In genomic region chr5:117108731-117109130, GRCm38 (mm10) we compare ENCODE assay signal across 28 mouse cellular contexts.
"Had no signal": no experiment of that assay in that cellular context is flagged by ENCODE, and none has a peak within 500 bp of the region (broad histone marks: within the 10 kb centered on the region; RNA-seq: fewer than 3 reads in every experiment).

No protein-coding gene starts in this region.

- H3K4me1 ChIP-seq: limb, embryonic 10.5 days; limb, embryonic 12.5 days; limb, embryonic 13.5 days; limb, embryonic 15.5 days; liver, embryonic 12.5 days; liver, embryonic 15.5 days; lung, embryonic 15.5 days; midbrain, embryonic 10.5 days; midbrain, embryonic 12.5 days; midbrain, embryonic 15.5 days; neural tube, embryonic 12.5 days had no signal

- H3K4me3 ChIP-seq: limb, embryonic 10.5 days; limb, embryonic 12.5 days; limb, embryonic 13.5 days; limb, embryonic 15.5 days; liver, embryonic 12.5 days; liver, embryonic 13.5 days; liver, embryonic 15.5 days; lung, embryonic 15.5 days; megakaryocyte, embryonic 14.5 days; midbrain, embryonic 10.5 days; midbrain, embryonic 12.5 days; midbrain, embryonic 13.5 days; midbrain, embryonic 15.5 days; myocyte; neural tube, embryonic 12.5 days had no signal

- DNase-seq: left cerebral cortex, postnatal 4 days; liver; liver, embryonic 13.5 days; liver, postnatal 0 days; lung, adult 18-20 months; lung, adult 2 months; lung, embryonic 14.5 days; lung, postnatal 10 days; lung, postnatal 14 days; lung, postnatal 36 days; lung, postnatal 4 days; midbrain, embryonic 14.5 days had no signal

- H3K27me3 ChIP-seq: limb, embryonic 12.5 days; limb, embryonic 13.5 days; limb, embryonic 15.5 days; liver, embryonic 12.5 days; liver, embryonic 13.5 days; liver, embryonic 15.5 days; lung, embryonic 15.5 days; megakaryocyte, embryonic 14.5 days; midbrain, embryonic 12.5 days; midbrain, embryonic 13.5 days; midbrain, embryonic 15.5 days; neural tube, embryonic 12.5 days had no signal

- H3K27ac ChIP-seq: limb, embryonic 10.5 days; limb, embryonic 12.5 days; limb, embryonic 13.5 days; limb, embryonic 15.5 days; liver, embryonic 12.5 days; liver, embryonic 13.5 days; liver, embryonic 14.5 days; liver, embryonic 15.5 days; lung, embryonic 15.5 days; macrophage; midbrain, embryonic 10.5 days; midbrain, embryonic 12.5 days; midbrain, embryonic 13.5 days; midbrain, embryonic 15.5 days; neural tube, embryonic 12.5 days had no signal
